Mouse (Mus musculus): ENCODE results near the gene Kcnk10. TPM values are rescaled to one million over a fixed set of nuclear protein-coding genes. Genes with fewer than 3 reads are reported as not detected.

The Kcnk10 gene
- total and polyA plus RNA-seq, 3 experiments: 2.4 to 7.5 (median 3.8) TPM

GRCm38 (mm10) chr12:98409580-98409979 is 168.5 kb downstream of the Kcnk10 start:
- dilution Hi-C loops (cut with MboI; ENCODE audit: extremely low pct_ligation_motif_present, extremely low pct_unique_long_range_greater_than_20kb, low sequenced_read_pairs): no loop called here
- DNase-seq (ENCODE audit: extremely low read depth): peak; percentile 43

GRCm38 (mm10) chr12:98406598-98406997 is 171.5 kb downstream of the Kcnk10 start:
- Histone ChIP-seq H3K4me3 (replicated peaks in 1 of 3; ENCODE audit: low read depth in 2 of 3, low read length in 2 of 3, poor library complexity in 1 of 3) (no peak overlapping the region), H3K27me3 (replicated peaks) (no peaks in the 10 kb centered on the region), H3K27ac (ENCODE audit: insufficient read depth, low read depth) (no peak overlapping the region), H3K36me3 (replicated peaks in 1 of 2; ENCODE audit: control insufficient read depth in 1 of 2, insufficient read depth in 1 of 2, low read length in 1 of 2) (no peaks in the 10 kb centered on the region), H3K9me3 (replicated peaks; ENCODE audit: low read length) (no peaks in the 10 kb centered on the region), H3K4me1 (ENCODE audit: control insufficient read depth in 1 of 2, insufficient read depth in 2 of 2) (peaks cover 2 to 6% of the 10 kb centered on the region in 2 experiments; a peak in 3 of 4 replicates), H3K4me2 (ENCODE audit: insufficient read depth, low read depth, poor library complexity, severe bottlenecking) (no peak overlapping the region), H3K79me2 (replicated peaks; ENCODE audit: control insufficient read depth, extremely low read depth, insufficient read depth, poor library complexity, severe bottlenecking) (no peaks in the 10 kb centered on the region), H3K9ac (ENCODE audit: insufficient read depth, low read depth) (no peak overlapping the region)
- DNase-seq (ENCODE audit: extremely low read depth): no peak
- in situ Hi-C loops (cut with MboI; ENCODE audit: low pct_ligation_motif_present, low pct_unique_long_range_greater_than_20kb, low sequenced_read_pairs) (no loop called here), dilution Hi-C loops (cut with MboI; ENCODE audit: extremely low pct_ligation_motif_present, extremely low pct_unique_long_range_greater_than_20kb, low sequenced_read_pairs) (no loop called here)
- no peak for TF ChIP-seq POLR2A (IDR thresholded peaks at IDR 0.05; ENCODE audit: low read depth, low read length)
- no peak for TF ChIP-seq ZNF384 (IDR thresholded peaks at IDR 0.05; ENCODE audit: low read depth, low read length)
- no peak for TF ChIP-seq PAX5 (IDR thresholded peaks at IDR 0.05; ENCODE audit: low read length)
- TF ChIP-seq ELF1 (IDR thresholded peaks at IDR 0.05; ENCODE audit: low read depth, low read length): no peak
- TF ChIP-seq IRF4 (IDR thresholded peaks at IDR 0.05; ENCODE audit: low read depth, low read length): no peak
- TF ChIP-seq BHLHE40 (IDR thresholded peaks at IDR 0.05; ENCODE audit: low read depth, low read length): no peak
- no peak for TF ChIP-seq RAD21 (IDR thresholded peaks at IDR 0.05; ENCODE audit: low read depth, low read length)
- no peak for TF ChIP-seq NRF1 (IDR thresholded peaks at IDR 0.05; ENCODE audit: low read depth, low read length)
- no peak for TF ChIP-seq E2F4 (IDR thresholded peaks at IDR 0.05; ENCODE audit: insufficient replicate concordance, low read depth, low read length)
- TF ChIP-seq CHD2 (IDR thresholded peaks at IDR 0.05; ENCODE audit: low read length): no peak
- TF ChIP-seq SIN3A (IDR thresholded peaks at IDR 0.05; ENCODE audit: low read length): no peak
- TF ChIP-seq CHD1 (IDR thresholded peaks at IDR 0.05; ENCODE audit: low read depth, low read length): no peak

More at GRCm38 (mm10) chr12:98409580-98409979, 168.5 kb downstream of the Kcnk10 start:
- H3K9me3 ChIP-seq (replicated peaks; ENCODE audit: low read length): no peaks in the 10 kb centered on the region
- no peak for TF ChIP-seq JUND (conservative IDR thresholded peaks at IDR 0.05; ENCODE audit: low read depth, low read length)
- no peak for TF ChIP-seq BHLHE40 (IDR thresholded peaks at IDR 0.05; ENCODE audit: low read depth, low read length)
- TF ChIP-seq TBP (conservative IDR thresholded peaks at IDR 0.05; ENCODE audit: low read depth, low read length): no peak
- TF ChIP-seq JUN (IDR thresholded peaks at IDR 0.05; ENCODE audit: insufficient read depth, low read depth, low read length): no peak
- TF ChIP-seq ZNF384 (IDR thresholded peaks at IDR 0.05; ENCODE audit: low read depth, low read length): peak; percentile 65
- TF ChIP-seq E2F4 (IDR thresholded peaks at IDR 0.05; ENCODE audit: insufficient replicate concordance, low read depth, low read length): no peak
- no peak for TF ChIP-seq KAT2A (IDR thresholded peaks at IDR 0.05; ENCODE audit: insufficient replicate concordance, low read length)
- no peak for TF ChIP-seq MAFK (IDR thresholded peaks at IDR 0.05; ENCODE audit: insufficient replicate concordance, low read length)
- TF ChIP-seq ZC3H11A (IDR thresholded peaks at IDR 0.05; ENCODE audit: low read depth, low read length): no peak
- TF ChIP-seq HCFC1 (IDR thresholded peaks at IDR 0.05; ENCODE audit: low read depth, low read length): no peak
- peak; percentile 71 for TF ChIP-seq RAD21 (IDR thresholded peaks at IDR 0.05; ENCODE audit: low read depth, low read length)
- TF ChIP-seq SIN3A (IDR thresholded peaks at IDR 0.05; ENCODE audit: low read length): no peak
- no peak for TF ChIP-seq ZMIZ1 (IDR thresholded peaks at IDR 0.05; ENCODE audit: low read depth, low read length)
- TF ChIP-seq TCF12 (IDR thresholded peaks at IDR 0.05; ENCODE audit: low read depth, low read length): no peak
- TF ChIP-seq UBTF (IDR thresholded peaks at IDR 0.05; ENCODE audit: low read depth, low read length): no peak
- no peak for TF ChIP-seq POLR2A (IDR thresholded peaks at IDR 0.05; ENCODE audit: low read depth, low read length)
- TF ChIP-seq CTCF (conservative IDR thresholded peaks at IDR 0.05 in 1 of 2, IDR thresholded peaks at IDR 0.05 in 1 of 2; ENCODE audit: low read depth in 2 of 2, low read length in 2 of 2): peak in 1 of 2 experiments; percentile 72; a peak in 2 of 4 replicates
- TF ChIP-seq CHD2 (IDR thresholded peaks at IDR 0.05; ENCODE audit: low read length): no peak
- TF ChIP-seq GABPA (IDR thresholded peaks at IDR 0.05; ENCODE audit: insufficient replicate concordance, low read depth, low read length): no peak
- peak; percentile 79 for TF ChIP-seq SMC3 (IDR thresholded peaks at IDR 0.05; ENCODE audit: low read depth, low read length)
- no peak for TF ChIP-seq USF2 (conservative IDR thresholded peaks at IDR 0.05; ENCODE audit: low read depth, low read length)
- TF ChIP-seq MXI1 (IDR thresholded peaks at IDR 0.05; ENCODE audit: low read depth, low read length): no peak
- no peak for TF ChIP-seq NRF1 (IDR thresholded peaks at IDR 0.05; ENCODE audit: low read depth, low read length)
- TF ChIP-seq MAZ (IDR thresholded peaks at IDR 0.05; ENCODE audit: low read depth, low read length): no peak
- TF ChIP-seq ZKSCAN1 (IDR thresholded peaks at IDR 0.05; ENCODE audit: borderline replicate concordance, low read depth, low read length): no peak
- TF ChIP-seq EP300 (IDR thresholded peaks at IDR 0.05; ENCODE audit: low read length): no peak
- no peak for TF ChIP-seq IRF4 (IDR thresholded peaks at IDR 0.05; ENCODE audit: low read depth, low read length)
- no peak for TF ChIP-seq POLR2AphosphoS2 (IDR thresholded peaks at IDR 0.05; ENCODE audit: low read depth, low read length)
- TF ChIP-seq NELFE (IDR thresholded peaks at IDR 0.05; ENCODE audit: low read depth, low read length): no peak
- TF ChIP-seq CHD1 (IDR thresholded peaks at IDR 0.05; ENCODE audit: low read depth, low read length): no peak
- no peak for TF ChIP-seq MEF2A (IDR thresholded peaks at IDR 0.05; ENCODE audit: borderline replicate concordance, low read depth, low read length)
- TF ChIP-seq MAX (IDR thresholded peaks at IDR 0.05; ENCODE audit: low read length): no peak
- no peak overlapping the region for H3K4me2 ChIP-seq (ENCODE audit: insufficient read depth, low read depth, poor library complexity, severe bottlenecking)
- no peak overlapping the region for H3K27ac ChIP-seq (ENCODE audit: insufficient read depth, low read depth)
- no peak overlapping the region for H3K9ac ChIP-seq (ENCODE audit: insufficient read depth, low read depth)
- H3K79me2 ChIP-seq (replicated peaks; ENCODE audit: control insufficient read depth, extremely low read depth, insufficient read depth, poor library complexity, severe bottlenecking): no peaks in the 10 kb centered on the region
- H3K4me3 ChIP-seq (replicated peaks in 1 of 3; ENCODE audit: low read depth in 2 of 3, low read length in 2 of 3, poor library complexity in 1 of 3): no peak overlapping the region
- in situ Hi-C loops (cut with MboI; ENCODE audit: low pct_ligation_motif_present, low pct_unique_long_range_greater_than_20kb, low sequenced_read_pairs): no loop called here
- H3K36me3 ChIP-seq (replicated peaks in 1 of 2; ENCODE audit: control insufficient read depth in 1 of 2, insufficient read depth in 1 of 2, low read length in 1 of 2): no peaks in the 10 kb centered on the region
- peaks cover 0 to 1% of the 10 kb centered on the region in 2 experiments; a peak in 1 of 4 replicates for H3K4me1 ChIP-seq (ENCODE audit: control insufficient read depth in 1 of 2, insufficient read depth in 2 of 2)
- H3K27me3 ChIP-seq (replicated peaks): no peaks in the 10 kb centered on the region

All from CH12.LX (cell line).